Mouse (Mus musculus) heart, embryonic 12.5 days (tissue): Measurements from ENCODE around the gene Mknk1. TPM values are rescaled to one million over a fixed set of nuclear protein-coding genes. Genes with fewer than 3 reads are reported as not detected.

Experiments used
- ATAC-seq: fragments of 200-750 bp; cut with Nextera tagmentation; 2 replicates; pipeline ENCODE4 v1.8.0; 2017; ENCODE audit warnings: moderate TSS enrichment, moderate library complexity; ENCODE audit not compliant: insufficient number of reproducible peaks, low FRiP score
- H3K27ac ChIP-seq: fragments of 300-500 bp; sonication (generic); 2 replicates; pipeline ENCODE4 v1.5.1; 2016; ENCODE audit warnings: mild to moderate bottlenecking, moderate library complexity; ENCODE audit not compliant: poor library complexity, severe bottlenecking
- H3K27me3 ChIP-seq: fragments of 300-500 bp; sonication (generic); replicated peaks from 2 replicates; pipeline ENCODE4 v1.6.1; 2016; ENCODE audit warnings: mild to moderate bottlenecking, moderate library complexity
- H3K36me3 ChIP-seq: fragments of 300-500 bp; sonication (generic); 2 replicates; pipeline ENCODE4 v1.6.1; 2016; ENCODE audit warnings: mild to moderate bottlenecking, moderate library complexity
- H3K4me1 ChIP-seq: fragments of 300-500 bp; sonication (generic); replicated peaks from 2 replicates; pipeline ENCODE4 v1.6.1; 2016; ENCODE audit warnings: mild to moderate bottlenecking
- H3K4me2 ChIP-seq: fragments of 300-500 bp; sonication (generic); 2 replicates; pipeline ENCODE4 v1.6.1; 2016; ENCODE audit warnings: mild to moderate bottlenecking, moderate library complexity
- H3K4me3 ChIP-seq: fragments of 300-500 bp; sonication (generic); 2 replicates; pipeline ENCODE4 v1.5.1; 2016; ENCODE audit warnings: mild to moderate bottlenecking
- H3K9ac ChIP-seq: fragments of 300-500 bp; sonication (generic); 2 replicates; pipeline ENCODE4 v1.6.1; 2016; ENCODE audit warnings: mild to moderate bottlenecking, moderate library complexity
- H3K9me3 ChIP-seq: fragments of 300-500 bp; sonication (generic); replicated peaks from 2 replicates; pipeline ENCODE4 v1.6.1; 2016; ENCODE audit warnings: mild to moderate bottlenecking, moderate library complexity
- WGBS: fragments of 180-500 bp; shearing (Covaris S2); methylation state at CpG from one replicate; pipeline ENCODE4 v1.1.7; 2016; 5-methylcytosine and 5-hydroxymethylcytosine counted together
- polyA plus RNA-seq: library from polyadenylated mRNA; unstranded; fragments of >200 nt; fragmentation: Nextera tagmentation; extraction: Ambion mirVana; gene quantifications from 2 replicates; pipeline ENCODE4 v1.2.1, GENCODE M21; 2016

Mknk1 gene
- polyA plus RNA-seq, 1 experiment from 2014 or later = 21.6 TPM

DNA sequence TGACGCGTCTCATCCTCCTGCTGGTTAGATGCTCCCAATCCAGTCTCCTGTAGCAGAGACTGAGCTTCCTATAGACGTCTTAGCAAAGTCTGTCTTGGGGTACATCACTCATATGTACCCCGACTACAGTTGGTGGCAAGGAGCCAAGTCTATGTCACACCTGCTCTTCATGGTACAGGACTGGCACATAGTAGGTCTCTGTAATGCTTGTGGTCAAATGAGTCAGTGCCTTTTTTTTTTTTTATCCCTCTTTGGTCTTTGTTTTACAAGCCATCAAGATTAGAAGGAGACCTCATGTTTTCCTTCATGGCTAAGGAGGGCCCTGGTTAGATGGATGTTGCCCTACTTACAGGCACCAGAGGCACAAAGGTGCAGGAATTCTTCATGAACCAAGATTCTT, 1.8 kb downstream of the Mknk1 start:
- no peak overlapping the region for H3K9ac ChIP-seq
- H3K4me3 ChIP-seq = no peak overlapping the region
- no peaks in the 10 kb centered on the region for H3K9me3 ChIP-seq
- H3K4me2 ChIP-seq = no peak overlapping the region
- H3K27me3 ChIP-seq = no peaks in the 10 kb centered on the region
- H3K36me3 ChIP-seq = no peaks in the 10 kb centered on the region
- H3K4me1 ChIP-seq = peaks cover 7% of the 10 kb centered on the region; the same call in 1 of the 2 replicates
- no peak overlapping the region for H3K27ac ChIP-seq
- WGBS = 88% methylated on average over 4 of the region's 4 CpGs
- ATAC-seq = no peak

DNA sequence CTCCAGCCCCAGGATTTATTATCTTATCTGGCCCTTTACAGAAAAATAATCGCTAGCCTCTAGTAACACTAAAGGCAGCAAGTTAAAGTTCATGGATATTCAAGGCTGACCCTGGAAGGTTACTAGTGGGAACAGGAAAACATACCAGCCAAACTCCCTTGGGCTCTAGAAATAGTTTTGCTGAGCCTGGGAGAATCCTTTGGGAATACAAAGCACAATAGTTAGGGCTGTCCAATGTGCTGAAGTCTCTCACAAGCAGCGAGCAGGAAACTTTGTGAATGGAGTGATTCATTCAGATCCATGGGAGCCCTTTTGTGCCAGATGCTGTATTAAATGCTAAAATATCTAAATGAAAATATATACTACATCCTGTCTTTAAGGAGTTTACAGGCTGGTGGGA, 7.7 kb downstream of the Mknk1 start:
- WGBS = 31% methylated on average over 2 of the region's 2 CpGs
- Histone ChIP-seq H3K27ac (no peak overlapping the region), H3K36me3 (peaks cover 2% of the 10 kb centered on the region; the same call in 1 of the 2 replicates), H3K27me3 (no peaks in the 10 kb centered on the region), H3K4me1 (peaks cover 35% of the 10 kb centered on the region), H3K4me2 (no peak overlapping the region), H3K9me3 (no peaks in the 10 kb centered on the region), H3K4me3 (no peak overlapping the region), H3K9ac (no peak overlapping the region)
- ATAC-seq = no peak

DNA sequence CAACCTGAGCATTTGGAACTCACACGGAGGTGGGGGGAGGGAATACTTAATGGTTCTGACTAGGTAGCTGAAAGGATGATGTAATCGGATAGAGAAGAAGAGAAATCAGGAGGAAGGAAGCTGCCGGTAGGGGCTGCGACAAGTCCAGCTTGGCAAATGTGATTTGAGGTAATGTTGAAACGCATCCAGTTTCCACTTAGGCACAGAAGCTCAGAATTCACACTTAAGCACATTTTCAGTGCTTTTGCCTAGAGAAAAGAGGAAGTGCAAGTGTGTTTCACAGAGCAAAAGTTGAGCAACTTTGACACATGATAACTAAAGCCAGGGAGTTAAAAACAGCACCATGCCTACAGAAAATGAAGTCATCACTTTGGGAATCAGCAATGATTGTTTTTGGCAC, 8.4 kb downstream of the Mknk1 start:
- Histone ChIP-seq H3K27ac (0 out of 2 replicates have a peak overlapping the region, but pooled peaks have one; percentile 13), H3K9me3 (no peaks in the 10 kb centered on the region), H3K4me3 (no peak overlapping the region), H3K4me2 (no peak overlapping the region), H3K27me3 (no peaks in the 10 kb centered on the region), H3K9ac (no peak overlapping the region), H3K4me1 (peaks cover 37% of the 10 kb centered on the region), H3K36me3 (peaks cover 2% of the 10 kb centered on the region; the same call in 1 of the 2 replicates)
- WGBS = 39% methylated on average over 5 of the region's 5 CpGs
- no peak for ATAC-seq

DNA sequence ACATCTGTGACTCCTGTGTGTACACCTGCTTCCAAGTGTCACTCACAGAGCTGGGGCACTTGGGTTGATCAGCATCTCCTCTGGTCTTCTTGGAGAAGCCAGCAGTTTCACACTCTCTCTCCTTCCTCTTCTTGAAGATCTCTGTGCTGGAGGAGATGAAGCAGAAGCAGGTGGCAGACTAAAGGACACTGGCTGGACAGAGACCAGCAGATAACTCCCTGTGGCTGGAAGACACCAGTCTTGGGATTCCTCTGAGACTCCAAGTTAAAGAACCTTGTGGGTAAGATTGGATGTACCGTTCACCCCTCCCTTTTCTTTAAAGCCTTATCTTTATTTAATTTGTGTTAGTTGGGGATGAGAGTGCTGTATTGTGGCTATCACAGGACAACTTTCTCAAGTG, 9.1 kb downstream of the Mknk1 start:
- no peak overlapping the region for H3K9ac ChIP-seq
- H3K4me1 ChIP-seq = peaks cover 37% of the 10 kb centered on the region
- 79% methylated on average over 1 of the region's 1 CpGs for WGBS
- H3K4me3 ChIP-seq = no peak overlapping the region
- ATAC-seq = no peak
- 0 out of 2 replicates have a peak overlapping the region, but pooled peaks have one; percentile 13 for H3K27ac ChIP-seq
- no peaks in the 10 kb centered on the region for H3K27me3 ChIP-seq
- H3K36me3 ChIP-seq = peaks cover 2% of the 10 kb centered on the region; the same call in 1 of the 2 replicates
- no peak overlapping the region for H3K4me2 ChIP-seq
- H3K9me3 ChIP-seq = no peaks in the 10 kb centered on the region

DNA sequence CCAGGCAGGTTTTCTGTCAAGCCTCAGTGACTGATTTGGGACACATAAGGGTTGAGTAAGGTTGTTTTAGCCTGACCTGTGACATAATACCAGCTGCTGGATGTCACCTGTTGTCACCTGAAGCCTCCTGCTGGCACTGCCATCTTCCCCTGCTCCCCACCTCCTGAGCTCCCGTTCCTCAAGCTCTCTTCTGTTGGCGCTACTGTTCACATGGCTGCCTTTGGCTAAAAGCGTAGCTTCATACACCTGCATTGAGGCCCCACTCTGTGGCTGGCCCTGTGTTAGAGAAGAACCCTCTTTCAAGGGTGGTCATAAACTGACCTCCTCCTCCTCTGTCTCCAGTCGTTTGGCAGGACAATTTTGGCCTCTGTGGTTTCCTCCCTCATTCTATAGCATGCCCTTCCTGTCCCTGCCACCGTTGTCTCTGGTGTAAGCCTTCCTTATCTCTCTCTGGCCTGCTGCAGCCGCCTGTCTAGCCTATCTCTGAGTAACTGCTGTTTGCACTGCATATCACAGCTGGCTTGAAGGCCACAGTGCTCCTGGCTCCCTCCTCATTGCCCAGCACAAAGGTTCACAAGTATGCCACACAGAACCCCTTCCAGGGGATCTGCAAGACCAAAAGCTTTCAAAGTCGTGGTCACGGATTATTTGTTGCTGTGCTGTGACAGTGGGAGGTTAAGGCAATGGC, 10.1 kb downstream of the Mknk1 start:
- WGBS = 26% methylated on average over 8 of the region's 8 CpGs
- Histone ChIP-seq H3K4me3 (no peak overlapping the region), H3K9ac (no peak overlapping the region), H3K27me3 (0 out of 2 replicates have a peak, but pooled peaks cover under 1% of the 10 kb centered on the region), H3K4me2 (peak overlapping the region; percentile 29; the same call in 1 of the 2 replicates), H3K36me3 (peaks cover 2% of the 10 kb centered on the region; the same call in 1 of the 2 replicates), H3K9me3 (no peaks in the 10 kb centered on the region), H3K4me1 (peaks cover 37% of the 10 kb centered on the region), H3K27ac (peak overlapping the region; percentile 63)
- ATAC-seq = peak; percentile 95

DNA sequence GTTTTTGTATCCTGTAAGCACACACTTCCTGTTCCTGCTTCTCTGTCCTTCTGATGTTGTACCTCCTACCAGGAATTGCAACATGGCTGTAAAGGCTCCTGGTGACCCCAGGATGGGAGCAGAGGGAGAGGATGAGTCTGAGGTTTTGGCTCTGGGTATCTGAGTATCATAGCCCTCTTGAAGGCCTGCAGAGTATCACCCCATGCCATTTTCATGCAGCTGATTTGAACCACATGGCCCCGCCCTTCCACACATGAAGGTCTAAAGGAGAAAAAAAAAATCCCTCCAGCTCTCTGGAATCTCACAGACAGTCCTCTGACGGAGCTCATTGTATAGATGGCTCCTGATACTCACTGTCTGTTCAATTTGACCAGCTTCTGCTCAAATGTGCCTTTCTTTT, 11.1 kb downstream of the Mknk1 start:
- H3K4me3 ChIP-seq = no peak overlapping the region
- peaks cover 2% of the 10 kb centered on the region; the same call in 1 of the 2 replicates for H3K36me3 ChIP-seq
- no peak overlapping the region for H3K9ac ChIP-seq
- peaks cover 41% of the 10 kb centered on the region for H3K4me1 ChIP-seq
- H3K27ac ChIP-seq = no peak overlapping the region
- no peaks in the 10 kb centered on the region for H3K9me3 ChIP-seq
- 69% methylated on average over 2 of the region's 2 CpGs for WGBS
- H3K4me2 ChIP-seq = no peak overlapping the region
- no peak for ATAC-seq
- H3K27me3 ChIP-seq = 0 out of 2 replicates have a peak, but pooled peaks cover 8% of the 10 kb centered on the region

DNA sequence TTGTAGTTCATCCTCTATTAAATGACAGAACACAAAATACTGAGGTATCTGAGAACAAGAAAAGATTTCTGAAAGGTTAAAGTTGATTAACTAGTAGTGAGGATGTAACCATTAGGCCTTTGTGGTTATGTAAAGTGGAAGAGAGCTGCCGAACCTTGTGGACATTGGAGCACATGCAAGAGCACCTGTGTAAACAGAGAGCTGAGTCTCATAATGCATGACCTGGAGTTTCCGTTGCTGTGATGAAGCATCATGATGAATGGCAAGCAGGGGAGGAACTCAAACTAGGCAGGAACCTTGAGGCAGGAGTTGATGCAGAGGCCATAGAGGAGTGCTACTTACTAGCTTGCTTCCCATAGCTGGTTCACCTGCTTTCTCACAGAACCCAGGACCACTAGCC, 11.6 kb downstream of the Mknk1 start:
- peaks cover 46% of the 10 kb centered on the region for H3K4me1 ChIP-seq
- no peaks in the 10 kb centered on the region for H3K9me3 ChIP-seq
- H3K27ac ChIP-seq = no peak overlapping the region
- 0 out of 2 replicates have a peak, but pooled peaks cover 8% of the 10 kb centered on the region for H3K27me3 ChIP-seq
- no peak overlapping the region for H3K4me2 ChIP-seq
- no peak for ATAC-seq
- no peak overlapping the region for H3K9ac ChIP-seq
- H3K36me3 ChIP-seq = peaks cover 2% of the 10 kb centered on the region; the same call in 1 of the 2 replicates
- no peak overlapping the region for H3K4me3 ChIP-seq
- 62% methylated on average over 2 of the region's 2 CpGs for WGBS

DNA sequence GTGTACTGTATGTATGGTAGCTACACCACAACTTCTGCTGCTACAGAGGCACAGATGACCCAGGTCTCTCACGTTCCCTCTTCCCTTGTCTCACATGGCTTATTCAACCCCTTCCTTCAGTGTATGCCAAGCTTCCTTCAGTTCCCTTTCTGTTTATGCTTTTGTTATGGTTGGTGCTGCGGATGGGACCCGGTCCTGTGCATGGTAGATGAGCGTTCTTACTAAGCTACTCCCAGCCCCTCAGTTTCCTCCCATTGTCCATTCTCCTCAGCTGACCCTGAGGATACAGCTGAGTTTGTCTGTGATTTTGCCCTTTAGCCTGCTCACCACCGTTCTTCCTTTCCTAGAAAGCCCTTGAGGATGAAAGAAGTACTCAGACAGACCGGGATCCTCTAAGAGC, 12.6 kb downstream of the Mknk1 start:
- 0 out of 2 replicates have a peak, but pooled peaks cover 8% of the 10 kb centered on the region for H3K27me3 ChIP-seq
- H3K4me2 ChIP-seq = no peak overlapping the region
- no peaks in the 10 kb centered on the region for H3K9me3 ChIP-seq
- H3K4me3 ChIP-seq = no peak overlapping the region
- no peak overlapping the region for H3K9ac ChIP-seq
- H3K27ac ChIP-seq = no peak overlapping the region
- peaks cover 54% of the 10 kb centered on the region for H3K4me1 ChIP-seq
- ATAC-seq = no peak
- H3K36me3 ChIP-seq = peaks cover 2% of the 10 kb centered on the region; the same call in 1 of the 2 replicates
- 70% methylated on average over 6 of the region's 6 CpGs for WGBS

DNA sequence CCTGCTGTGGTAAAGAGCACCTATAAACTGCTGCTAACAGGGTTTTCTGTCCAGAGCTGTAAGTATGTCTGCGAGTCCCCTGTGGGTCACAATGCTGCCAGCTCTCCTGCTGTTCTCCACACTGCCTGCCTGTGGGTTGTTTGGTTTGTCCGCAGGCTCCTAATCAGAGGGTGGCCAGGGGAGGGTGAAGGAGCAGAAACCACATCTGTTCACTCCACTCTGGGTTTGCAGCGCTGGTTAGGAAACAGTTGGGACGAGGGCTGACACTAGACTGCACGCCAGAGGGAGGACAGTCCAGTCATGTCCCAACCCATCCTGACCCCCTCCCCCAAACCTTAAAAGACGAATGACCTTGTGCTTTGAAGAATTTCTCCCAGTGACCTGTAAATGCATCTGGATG, 16.1 kb downstream of the Mknk1 start:
- WGBS = 40% methylated on average over 6 of the region's 6 CpGs

DNA sequence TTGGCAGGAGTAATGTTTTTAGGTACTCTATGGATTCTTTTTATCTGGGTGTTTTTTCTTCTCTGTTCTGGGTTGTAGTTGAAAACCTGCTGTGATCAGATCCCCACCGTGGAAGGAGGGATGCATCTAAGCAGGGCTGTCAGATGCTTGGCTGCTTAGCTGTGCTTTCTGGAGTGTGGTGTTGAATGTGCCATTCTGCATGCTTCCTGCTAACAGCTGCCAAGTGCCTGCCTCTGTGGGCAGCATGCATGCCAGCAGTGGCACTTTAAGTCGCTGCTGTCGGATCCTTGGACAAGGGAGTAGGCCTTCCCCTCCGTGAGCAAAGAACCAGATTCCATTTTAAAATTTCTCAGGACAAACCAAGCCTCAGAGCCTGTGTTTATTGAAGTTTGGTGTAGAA, 16.6 kb downstream of the Mknk1 start:
- H3K9me3 ChIP-seq = no peaks in the 10 kb centered on the region
- H3K4me1 ChIP-seq = peaks cover 29% of the 10 kb centered on the region
- 62% methylated on average over 4 of the region's 4 CpGs for WGBS
- H3K4me3 ChIP-seq = no peak overlapping the region
- no peak for ATAC-seq
- no peak overlapping the region; the same call in 1 of the 2 replicates for H3K27ac ChIP-seq
- H3K4me2 ChIP-seq = no peak overlapping the region
- H3K27me3 ChIP-seq = 0 out of 2 replicates have a peak, but pooled peaks cover 8% of the 10 kb centered on the region
- H3K9ac ChIP-seq = no peak overlapping the region
- peaks cover 34% of the 10 kb centered on the region for H3K36me3 ChIP-seq

More for the DNA sequence above, 16.1 kb downstream of the Mknk1 start:
- no peak overlapping the region for H3K27ac ChIP-seq
- H3K9ac ChIP-seq = no peak overlapping the region
- ATAC-seq = 0 out of 2 replicates have a peak, but pooled peaks have one; percentile 23
- H3K36me3 ChIP-seq = peaks cover 30% of the 10 kb centered on the region
- H3K4me2 ChIP-seq = no peak overlapping the region
- H3K4me3 ChIP-seq = no peak overlapping the region
- no peaks in the 10 kb centered on the region for H3K9me3 ChIP-seq
- peaks cover 32% of the 10 kb centered on the region for H3K4me1 ChIP-seq
- H3K27me3 ChIP-seq = 0 out of 2 replicates have a peak, but pooled peaks cover 8% of the 10 kb centered on the region

DNA sequence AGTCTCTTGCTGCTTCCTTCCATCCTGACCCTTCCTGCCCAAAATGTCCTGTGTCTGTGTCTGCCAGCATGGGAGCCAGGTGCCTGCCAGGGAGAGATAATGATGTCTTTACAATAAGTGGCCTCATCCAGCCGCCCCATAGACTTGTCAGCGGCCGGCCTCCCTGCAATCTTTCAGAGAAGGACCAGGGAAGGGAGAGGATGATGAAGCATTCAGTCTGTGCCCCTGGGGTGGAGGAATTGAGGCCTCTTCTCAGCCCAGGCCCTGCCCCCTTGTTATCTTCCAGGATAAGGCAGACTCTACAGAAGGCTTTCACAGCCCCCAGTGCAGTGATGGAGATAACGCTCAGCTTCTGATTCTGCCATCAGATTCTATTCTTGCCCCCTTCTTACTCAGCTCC, 17.3 kb downstream of the Mknk1 start:
- Histone ChIP-seq H3K4me1 (peaks cover 29% of the 10 kb centered on the region), H3K4me2 (no peak overlapping the region), H3K4me3 (no peak overlapping the region), H3K9ac (no peak overlapping the region), H3K27ac (no peak overlapping the region), H3K36me3 (peaks cover 40% of the 10 kb centered on the region), H3K27me3 (0 out of 2 replicates have a peak, but pooled peaks cover 8% of the 10 kb centered on the region), H3K9me3 (no peaks in the 10 kb centered on the region)
- WGBS = 26% methylated on average over 4 of the region's 4 CpGs
- ATAC-seq = peak; percentile 87
